Mouse (Mus musculus) intestine, postnatal 0 days (tissue): ENCODE results near the gene Rpl10a. TPM values are rescaled to one million over a fixed set of nuclear protein-coding genes. Genes with fewer than 3 reads are reported as not detected.

Experiments
- ATAC-seq: fragments of 200-750 bp; cut with Nextera tagmentation; 2 replicates; pipeline ENCODE4 v1.8.0; 2017; ENCODE audit warnings: mild to moderate bottlenecking, moderate TSS enrichment, moderate library complexity
- H3K27ac ChIP-seq: fragments of 300-500 bp; sonication (generic); 2 replicates; pipeline ENCODE4 v1.5.1; 2014; ENCODE audit warnings: mild to moderate bottlenecking, low read depth, low read length, moderate library complexity
- H3K27me3 ChIP-seq: fragments of 300-500 bp; sonication (generic); replicated peaks from 2 replicates; pipeline ENCODE4 v1.6.1; 2014; ENCODE audit warnings: low read length, mixed read lengths; ENCODE audit not compliant: control insufficient read depth, insufficient read depth
- H3K36me3 ChIP-seq: fragments of 300-500 bp; sonication (generic); 2 replicates; pipeline ENCODE4 v1.6.1; 2014; ENCODE audit warnings: mild to moderate bottlenecking, moderate library complexity; ENCODE audit not compliant: control insufficient read depth, insufficient read depth
- H3K4me1 ChIP-seq: fragments of 300-500 bp; sonication (generic); replicated peaks from 2 replicates; pipeline ENCODE4 v1.6.1; 2014; ENCODE audit warnings: antibody characterized with exemption, low read length, mixed read lengths; ENCODE audit not compliant: control insufficient read depth, insufficient read depth
- H3K4me2 ChIP-seq: fragments of 300-500 bp; sonication (generic); replicated peaks from 2 replicates; pipeline ENCODE4 v1.6.1; 2014; ENCODE audit warnings: low read depth, mild to moderate bottlenecking, moderate library complexity
- H3K4me3 ChIP-seq: fragments of 300-500 bp; sonication (generic); 2 replicates; pipeline ENCODE4 v1.5.1; 2014; ENCODE audit warnings: low read depth, low read length
- H3K9ac ChIP-seq: fragments of 300-500 bp; sonication (generic); 2 replicates; pipeline ENCODE4 v1.6.1; 2014; ENCODE audit warnings: mild to moderate bottlenecking, low read depth, low read length
- H3K9me3 ChIP-seq: fragments of 300-500 bp; sonication (generic); 2 replicates; pipeline ENCODE4 v1.6.1; 2016; ENCODE audit warnings: mixed run types; ENCODE audit not compliant: control insufficient read depth
- CTCF ChIP-seq: sonication (generic); IDR thresholded peaks from 2 replicates; pipeline ENCODE4 v1.5.1; 2016; ENCODE audit warnings: low read depth, mild to moderate bottlenecking, control low read depth, antibody characterized with exemption, moderate library complexity
- WGBS: fragments of 180-500 bp; shearing (Covaris S2); extraction: QIAGEN DNeasy Blood & Tissue Kit; methylation state at CpG from one replicate; pipeline ENCODE4 v1.1.7; 2014; 5-methylcytosine and 5-hydroxymethylcytosine counted together
- polyA plus RNA-seq: library from polyadenylated mRNA; unstranded; fragments of >200 nt; fragmentation: Nextera tagmentation; extraction: Ambion mirVana; gene quantifications from 2 replicates; pipeline ENCODE4 v1.2.1, GENCODE M21; 2015

Gene Rpl10a
- polyA plus RNA-seq, 1 experiment from 2014 or later: 383 TPM

DNA sequence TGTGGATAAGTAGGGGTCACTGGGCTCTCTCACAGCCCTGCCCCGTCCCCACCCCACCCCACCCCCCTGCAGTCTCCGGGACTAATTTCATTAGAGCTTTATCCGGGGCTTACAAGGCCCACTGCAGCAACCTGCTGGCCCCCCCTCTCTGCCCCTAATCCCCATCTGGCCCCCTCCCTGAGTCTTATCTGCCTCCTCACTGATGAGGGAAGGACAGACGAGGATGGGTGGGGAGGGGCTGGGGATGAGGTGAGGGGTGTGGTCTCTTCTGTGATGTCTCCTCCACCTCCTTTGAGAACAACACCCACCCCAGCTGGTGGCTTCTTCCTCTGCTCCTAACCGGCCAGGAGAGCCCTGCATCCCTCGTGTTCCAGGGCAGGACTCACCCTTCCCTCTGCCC lies 52.0 kb downstream of the Rpl10a start:
- Histone ChIP-seq H3K4me2 (no peak overlapping the region), H3K4me1 (no peaks in the 10 kb centered on the region), H3K36me3 (no peaks in the 10 kb centered on the region), H3K9me3 (no peaks in the 10 kb centered on the region), H3K27ac (no peak overlapping the region), H3K9ac (no peak overlapping the region), H3K27me3 (no peaks in the 10 kb centered on the region), H3K4me3 (no peak overlapping the region)
- no peak for TF ChIP-seq CTCF
- 11% methylated on average over 6 of the region's 6 CpGs for WGBS
- no peak for ATAC-seq

Other genes starting within 250 kb of the Rpl10a start
- 1.6 and 1.7 TPM in 2 replicates for gene Tcp11, start 247.8 kb upstream of the Rpl10a start, polyA plus RNA-seq
- gene Scube3, start 186.3 kb upstream of the Rpl10a start, polyA plus RNA-seq: 0.57 and 0.60 TPM in 2 replicates
- gene Zfp523, start 151.3 kb upstream of the Rpl10a start, polyA plus RNA-seq: 10.6 and 11.6 TPM in 2 replicates
- 1.7 TPM in 2 replicates for gene Def6, start 120.7 kb upstream of the Rpl10a start, polyA plus RNA-seq
- gene Ppard, start 95.8 kb upstream of the Rpl10a start, polyA plus RNA-seq: 1.7 and 2.1 TPM in 2 replicates
- gene Fance, start 15.0 kb upstream of the Rpl10a start, polyA plus RNA-seq: 10.3 and 11.0 TPM in 2 replicates
- gene Tead3, start 22.3 kb downstream of the Rpl10a start, polyA plus RNA-seq: 5.8 and 6.2 TPM in 2 replicates
- gene Tulp1, start 36.8 kb downstream of the Rpl10a start, polyA plus RNA-seq: 1.2 and 1.4 TPM in 2 replicates
- gene Fkbp5, start 189.1 kb downstream of the Rpl10a start, polyA plus RNA-seq: 9.7 and 10.1 TPM in 2 replicates
- not detected in 2 replicates for gene Armc12, start 202.3 kb downstream of the Rpl10a start, polyA plus RNA-seq
- gene Clpsl2, start 220.9 kb downstream of the Rpl10a start, polyA plus RNA-seq: not detected in 2 replicates
- gene Clps, start 232.3 kb downstream of the Rpl10a start, polyA plus RNA-seq: 104 and 125 TPM in 2 replicates
- 0.90 and 1.3 TPM in 2 replicates for gene Lhfpl5, start 247.2 kb downstream of the Rpl10a start, polyA plus RNA-seq